Mouse (Mus musculus): ENCODE data around the gene Btaf1.

GRCm38 (mm10) chr19:37004557-37004956 lies 78.7 kb downstream of the Btaf1 start:
- TF ChIP-seq CTCF (IDR thresholded peaks at IDR 0.05; ENCODE audit: low read depth, low read length) (no peak), POLR2A (IDR thresholded peaks at IDR 0.05; ENCODE audit: insufficient read depth, low read length) (no peak), EP300 (IDR thresholded peaks at IDR 0.05; ENCODE audit: insufficient read depth, low read depth, low read length) (no peak)

Measured in ES-Bruce4 (cell line).